Mouse (Mus musculus) kidney, postnatal 10 days (tissue): Measurements from ENCODE around the gene Zbtb6.

Experiments used
- DNase-seq: peaks from one replicate; pipeline ENCODE4 v3.0.0; 2021; ENCODE audit warnings: mixed read lengths

Gene Zbtb6

DNA sequence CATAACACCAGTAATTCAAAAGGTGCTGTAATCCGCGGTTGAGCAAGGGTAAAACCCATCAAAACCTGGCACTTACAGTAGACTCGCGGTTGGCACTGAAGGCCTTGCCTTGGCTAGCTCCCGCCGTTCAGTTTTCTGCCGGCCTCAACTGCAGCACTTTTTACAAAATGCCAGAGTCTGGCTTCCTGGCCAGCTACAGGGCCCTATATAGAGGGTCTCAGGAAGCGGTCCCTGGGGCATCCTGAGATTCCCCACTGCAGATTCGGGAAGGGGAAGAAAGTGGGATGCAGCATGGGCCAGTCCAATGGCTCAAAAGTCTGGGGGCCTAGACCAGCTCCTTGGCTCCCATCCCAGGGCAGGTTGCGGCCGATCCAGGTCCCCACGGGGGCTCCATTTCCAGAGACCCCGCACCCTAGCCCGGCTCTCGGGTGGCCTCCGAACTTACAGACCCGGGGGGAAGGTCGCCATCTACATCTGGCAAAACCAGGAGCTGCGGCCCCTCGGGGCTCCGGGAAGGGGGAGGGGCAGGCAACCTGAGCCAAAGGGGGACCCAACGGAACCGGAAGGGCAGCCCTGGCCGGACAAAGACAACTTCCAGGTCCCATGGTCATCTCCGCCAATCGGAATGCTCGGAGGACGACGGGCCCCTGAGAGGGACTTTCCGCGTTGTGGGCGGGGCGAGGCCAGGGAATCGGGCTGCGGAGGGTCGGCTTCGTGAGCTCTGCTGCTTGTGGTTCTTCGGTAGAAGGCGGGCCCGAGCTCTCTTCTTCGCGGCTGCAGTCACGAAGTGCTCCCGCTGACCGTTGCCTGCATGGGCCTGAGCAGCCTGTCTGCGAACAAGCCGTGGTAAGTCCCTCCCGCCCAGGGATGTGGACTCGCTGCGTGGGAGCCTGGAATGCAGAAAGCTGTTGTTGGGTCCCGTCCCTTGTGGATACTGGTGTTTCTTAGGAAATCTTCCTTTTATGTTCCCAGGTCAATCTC is at the start of gene Zbtb6, which contains the start of the genes Zbtb26 and Rabgap1:
Gene Zbtb6, minus strand, starts transcription at position 561 of the 981 bp plus-strand sequence.
Gene Zbtb26, minus strand, starts transcription at position 525 of the 981 bp plus-strand sequence.
Gene Rabgap1, plus strand, starts transcription at position 669 of the 981 bp plus-strand sequence.
- DNase-seq, result peak; percentile 98

DNA sequence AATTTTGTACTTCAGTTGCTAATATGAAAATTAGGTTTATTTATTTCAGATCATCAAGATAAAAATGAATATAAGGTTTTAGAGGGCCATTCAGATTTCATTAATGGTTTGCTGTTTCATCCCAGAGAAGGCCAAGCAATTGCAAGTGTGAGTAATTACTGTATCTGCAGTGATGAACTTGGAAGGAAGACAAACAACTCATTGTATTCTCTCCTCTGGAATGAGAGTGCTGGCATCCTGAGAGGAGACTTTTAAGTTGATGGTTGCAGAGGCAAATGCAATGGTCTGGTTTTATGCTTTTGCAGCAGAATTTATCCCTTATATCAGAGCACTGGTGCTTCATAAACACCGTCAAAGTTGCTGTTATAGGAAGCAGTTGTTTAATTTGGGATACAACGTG is 46.0 kb upstream of the Zbtb6 start:
- DNase-seq, result no peak

DNA sequence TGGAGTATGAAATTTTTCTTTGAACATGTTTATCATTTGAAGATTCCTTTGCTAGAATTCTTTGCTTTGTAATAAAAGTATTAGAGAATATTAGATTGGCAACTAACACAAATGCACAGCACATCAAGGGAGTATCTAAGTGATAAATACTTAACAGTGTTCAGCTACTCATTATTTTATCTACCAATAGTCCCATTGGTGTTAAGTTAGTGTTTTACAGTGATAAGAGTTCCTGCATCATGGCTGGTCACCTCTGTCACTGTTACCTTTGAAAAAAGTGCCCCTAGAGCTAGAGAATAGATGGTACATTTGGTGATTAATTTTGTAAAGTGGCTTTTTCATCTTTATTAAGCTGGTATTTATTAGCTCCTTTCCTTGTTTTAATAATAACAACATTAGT is 43.4 kb upstream of the Zbtb6 start:
- DNase-seq, result no peak

DNA sequence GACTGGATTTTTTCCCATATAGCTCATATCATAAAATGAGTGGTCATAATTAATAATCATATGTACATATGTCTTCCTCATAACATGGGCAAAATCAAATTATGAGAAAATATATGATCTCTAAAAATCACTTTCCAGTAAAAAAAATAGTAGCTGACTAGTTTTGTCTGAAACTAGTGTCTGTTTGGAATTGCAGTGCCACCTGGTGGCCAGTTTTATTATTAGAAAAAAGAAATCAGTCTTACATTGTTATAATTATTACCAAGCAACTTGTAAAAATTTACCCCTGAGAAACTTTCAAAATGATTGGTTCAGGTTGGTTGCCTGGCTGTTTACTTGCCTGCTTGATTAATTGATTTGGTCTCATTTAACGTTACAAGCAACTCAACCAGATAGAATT is 42.4 kb upstream of the Zbtb6 start:
- DNase-seq, result peak; percentile 37

DNA sequence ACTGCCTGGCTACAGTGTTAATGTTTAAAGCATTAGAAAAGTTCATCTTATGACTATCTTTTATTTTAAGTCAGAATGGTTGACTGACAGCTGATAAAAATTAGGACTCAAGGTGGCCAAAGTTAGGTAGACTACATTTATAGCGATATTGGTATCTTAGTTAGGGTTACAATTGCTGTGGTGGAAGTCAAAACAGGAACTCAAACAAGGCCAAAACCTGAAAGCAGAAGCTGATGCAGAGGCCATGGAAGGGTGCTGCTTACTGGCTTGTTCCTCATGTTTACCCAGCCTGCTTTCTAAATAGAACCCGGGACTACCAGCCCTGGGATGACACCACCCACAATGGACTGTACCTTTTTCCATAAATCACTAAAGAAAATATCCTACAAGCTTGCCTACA is 41.2 kb upstream of the Zbtb6 start:
- DNase-seq, result no peak

DNA sequence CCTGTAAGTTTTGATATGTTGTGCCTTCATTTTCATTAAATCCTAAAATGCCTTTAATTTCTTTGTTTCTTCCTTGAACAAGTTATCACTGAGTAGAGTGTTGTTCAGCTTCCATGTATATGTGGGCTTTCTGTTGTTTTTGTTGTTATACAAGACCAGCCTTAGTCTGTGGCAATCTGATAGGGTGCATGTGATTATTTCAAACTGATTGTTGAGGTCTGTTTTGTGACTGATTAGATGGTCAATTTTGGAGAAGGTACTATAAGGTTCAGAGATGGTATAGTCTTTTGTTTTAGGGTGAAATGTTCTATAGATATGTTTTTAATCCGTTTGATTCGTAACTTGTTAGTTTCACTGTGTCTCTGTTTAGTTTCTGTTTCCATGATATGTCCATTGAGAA is 37.1 kb upstream of the Zbtb6 start:
- no peak for DNase-seq

DNA sequence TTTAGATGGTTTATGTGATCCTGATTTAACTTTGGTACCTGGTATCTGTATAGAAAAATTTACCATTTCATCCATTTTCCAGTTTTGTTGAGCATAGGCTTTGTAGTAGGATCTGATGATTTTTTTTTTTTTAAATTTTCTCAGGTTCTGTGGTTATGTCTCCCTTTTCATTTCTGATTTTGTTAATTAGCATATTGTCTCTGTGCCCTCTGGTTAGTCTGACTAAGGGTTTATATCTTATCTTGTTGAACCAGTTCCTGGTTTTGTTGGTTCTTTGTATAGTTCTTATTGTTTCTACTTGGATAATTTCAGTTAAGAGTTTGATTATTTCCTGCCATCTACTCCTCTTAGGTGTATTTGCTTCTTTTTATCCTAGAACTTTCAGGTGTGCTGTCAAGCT is 36.6 kb upstream of the Zbtb6 start:
- no peak for DNase-seq

DNA sequence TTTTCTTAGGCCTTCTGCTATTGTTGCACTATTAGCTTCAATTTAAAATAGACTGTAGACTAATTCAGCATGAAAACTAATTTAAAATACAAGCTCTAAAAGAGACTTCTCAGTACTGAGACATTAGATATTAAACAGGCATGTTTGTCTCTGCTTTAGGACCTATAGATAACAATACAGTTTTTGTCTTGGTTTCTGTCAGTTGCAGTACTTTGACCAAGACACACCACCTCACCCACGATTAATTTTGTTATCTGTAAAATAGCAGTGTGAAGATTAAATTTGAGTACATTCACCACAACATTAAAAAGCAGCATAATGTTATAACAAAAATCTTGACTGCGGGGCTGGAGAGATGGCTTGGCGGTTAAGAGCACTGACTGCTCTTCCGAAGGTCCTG is 23.3 kb upstream of the Zbtb6 start:
- no peak for DNase-seq

DNA sequence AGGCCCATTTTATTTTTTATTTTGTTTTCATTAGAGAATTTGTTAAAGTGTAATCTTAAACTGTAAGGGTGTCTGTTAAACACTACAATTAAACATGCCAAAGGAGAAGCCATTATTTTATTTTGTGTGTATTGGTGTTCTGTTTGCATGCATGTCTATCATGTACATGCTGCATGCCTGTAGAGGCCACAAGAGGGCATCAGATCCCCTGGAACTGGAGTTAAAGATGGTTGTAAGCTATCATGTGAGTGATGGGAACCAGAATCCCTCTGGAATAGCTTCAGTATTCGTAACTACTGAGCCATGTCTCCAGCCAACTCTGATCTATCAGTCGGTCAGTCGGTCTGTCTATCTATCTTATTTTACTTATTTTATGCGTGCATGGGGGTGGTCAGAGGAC is 17.7 kb upstream of the Zbtb6 start:
- no peak for DNase-seq

DNA sequence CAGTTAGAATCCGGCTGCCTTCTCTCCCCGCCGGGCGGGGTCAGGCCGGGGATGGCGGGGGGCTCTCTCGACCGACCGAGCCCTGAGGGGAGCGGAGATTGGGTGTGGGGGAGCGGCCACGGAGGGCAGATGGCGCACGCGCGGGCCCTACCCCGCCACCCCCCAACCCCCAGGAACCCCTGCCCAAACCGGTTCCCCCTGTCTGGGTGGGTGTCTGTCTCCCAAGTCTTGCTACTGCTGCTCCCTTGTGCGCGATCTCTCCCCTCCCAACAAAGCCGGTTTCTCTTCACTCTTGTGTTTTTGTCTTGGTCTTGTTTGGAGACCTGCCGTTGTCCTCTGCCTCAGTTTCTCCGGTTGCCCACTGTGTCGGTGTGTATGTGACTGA is 9.4 kb upstream of the Zbtb6 start:
- no peak for DNase-seq

DNA sequence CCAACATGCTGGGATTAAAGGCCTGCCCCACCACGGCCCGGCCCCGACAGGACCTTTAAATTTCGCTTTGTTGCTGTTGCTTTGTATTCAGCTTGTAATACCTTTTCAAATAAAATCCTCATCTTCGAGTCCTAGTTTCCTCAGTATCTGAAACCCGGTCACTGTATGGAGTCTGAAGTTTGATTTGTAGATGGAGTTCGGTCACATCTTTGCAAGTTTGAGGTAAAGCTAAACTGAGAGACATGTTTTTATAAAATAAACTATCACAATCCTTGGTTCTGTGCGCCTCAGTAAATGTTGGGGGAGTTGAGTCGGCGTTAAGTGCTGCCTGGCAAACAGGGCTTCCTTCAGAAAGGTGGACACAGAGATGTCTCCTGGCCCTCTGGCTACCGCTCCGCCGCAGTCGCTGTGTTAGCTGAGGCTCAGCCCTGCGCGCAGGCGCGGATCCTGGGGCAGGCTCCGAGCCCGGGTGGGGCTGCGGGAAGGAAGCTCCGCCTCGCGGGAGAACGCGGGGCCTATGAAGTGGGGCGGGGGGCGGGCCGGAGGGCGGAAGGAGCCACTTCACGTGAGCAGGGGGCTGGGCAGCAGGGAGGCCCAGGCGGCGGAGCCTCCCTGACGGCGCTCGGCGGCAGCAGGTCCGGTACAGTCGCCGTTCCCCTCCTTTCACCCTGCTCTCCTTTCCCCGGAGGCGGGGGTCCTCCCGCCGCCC is 8.8 kb upstream of the Zbtb6 start:
- peak; percentile 96 for DNase-seq

DNA sequence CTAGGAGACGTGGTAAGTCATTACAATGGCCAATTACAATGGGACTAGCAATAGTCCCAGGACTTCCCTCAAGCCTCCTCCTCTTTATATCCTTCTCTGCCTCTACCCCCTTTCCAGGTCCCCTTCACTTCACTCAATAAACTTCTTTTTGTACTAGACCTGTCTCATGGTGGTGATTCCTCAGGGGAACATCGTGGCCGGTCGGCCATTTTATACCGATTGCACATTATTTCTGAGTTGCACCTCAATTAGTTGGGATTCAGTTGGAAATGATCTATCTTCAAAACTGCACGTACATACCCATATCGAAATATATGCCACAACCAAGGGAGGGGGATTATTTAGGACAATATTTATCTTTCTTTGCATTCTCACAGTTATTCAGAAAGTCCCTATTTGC is 11.4 kb downstream of the Zbtb6 start:
- DNase-seq, result no peak

DNA sequence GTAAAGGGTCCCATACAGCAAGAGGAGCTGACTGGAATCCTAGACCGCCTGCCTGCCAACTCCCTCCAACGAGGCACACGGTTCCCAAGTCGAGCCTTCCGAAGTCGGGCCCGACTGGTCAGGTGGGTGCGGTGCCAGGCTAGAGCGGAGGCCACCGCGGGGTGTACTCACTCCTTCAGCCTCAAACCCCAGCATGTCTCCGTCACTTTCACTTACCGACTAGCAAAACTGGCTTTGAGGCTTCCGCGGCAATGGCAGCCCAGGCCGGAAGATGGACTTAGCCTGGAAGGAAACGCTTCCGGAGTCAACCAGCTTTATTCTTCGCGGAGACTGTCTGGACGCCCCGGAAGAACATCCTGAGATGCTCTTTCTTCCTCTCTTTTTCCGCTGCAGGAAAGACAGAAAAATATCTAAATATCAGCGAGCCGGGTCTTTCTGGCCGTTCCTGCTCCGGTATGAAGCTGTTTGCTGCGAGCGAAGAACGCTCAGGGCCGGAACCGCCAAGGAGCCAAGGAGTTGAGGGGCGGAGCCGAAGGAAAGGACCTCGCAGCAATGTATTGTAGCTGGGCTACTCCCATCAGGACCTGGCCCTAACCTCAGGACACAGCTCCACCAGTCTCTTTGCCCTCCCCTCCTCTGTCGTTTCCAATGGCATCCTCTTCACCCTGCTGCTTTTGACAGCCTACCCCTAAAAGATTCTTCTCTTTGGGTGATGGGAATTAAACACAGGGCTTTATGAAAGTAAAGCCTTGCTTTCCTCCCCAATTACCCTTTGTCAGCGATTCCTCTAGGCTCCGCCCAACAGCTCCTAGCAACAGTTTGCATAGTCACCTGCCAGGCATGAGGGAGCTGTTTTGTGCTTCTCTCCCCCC is 12.1 kb downstream of the Zbtb6 start:
- peak; percentile 90 for DNase-seq

DNA sequence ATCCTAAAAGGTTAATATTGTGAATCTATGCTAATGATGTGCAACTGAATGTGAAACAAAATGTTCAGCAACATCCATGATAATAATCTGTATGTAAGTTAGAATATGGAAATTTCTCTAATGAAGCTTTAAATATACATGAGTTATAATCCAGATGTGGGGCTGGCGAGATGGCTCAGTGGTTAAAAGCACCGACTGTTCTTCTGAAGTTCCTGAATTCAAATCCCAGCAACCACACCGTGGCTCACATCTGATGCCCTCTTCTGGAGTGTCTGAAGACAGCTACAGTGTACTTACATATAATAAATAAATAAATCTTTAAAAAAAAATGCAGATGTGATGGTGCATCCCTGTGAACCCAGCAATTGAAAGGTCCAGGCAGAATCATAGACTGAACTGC is 19.3 kb downstream of the Zbtb6 start:
- DNase-seq, result no peak

DNA sequence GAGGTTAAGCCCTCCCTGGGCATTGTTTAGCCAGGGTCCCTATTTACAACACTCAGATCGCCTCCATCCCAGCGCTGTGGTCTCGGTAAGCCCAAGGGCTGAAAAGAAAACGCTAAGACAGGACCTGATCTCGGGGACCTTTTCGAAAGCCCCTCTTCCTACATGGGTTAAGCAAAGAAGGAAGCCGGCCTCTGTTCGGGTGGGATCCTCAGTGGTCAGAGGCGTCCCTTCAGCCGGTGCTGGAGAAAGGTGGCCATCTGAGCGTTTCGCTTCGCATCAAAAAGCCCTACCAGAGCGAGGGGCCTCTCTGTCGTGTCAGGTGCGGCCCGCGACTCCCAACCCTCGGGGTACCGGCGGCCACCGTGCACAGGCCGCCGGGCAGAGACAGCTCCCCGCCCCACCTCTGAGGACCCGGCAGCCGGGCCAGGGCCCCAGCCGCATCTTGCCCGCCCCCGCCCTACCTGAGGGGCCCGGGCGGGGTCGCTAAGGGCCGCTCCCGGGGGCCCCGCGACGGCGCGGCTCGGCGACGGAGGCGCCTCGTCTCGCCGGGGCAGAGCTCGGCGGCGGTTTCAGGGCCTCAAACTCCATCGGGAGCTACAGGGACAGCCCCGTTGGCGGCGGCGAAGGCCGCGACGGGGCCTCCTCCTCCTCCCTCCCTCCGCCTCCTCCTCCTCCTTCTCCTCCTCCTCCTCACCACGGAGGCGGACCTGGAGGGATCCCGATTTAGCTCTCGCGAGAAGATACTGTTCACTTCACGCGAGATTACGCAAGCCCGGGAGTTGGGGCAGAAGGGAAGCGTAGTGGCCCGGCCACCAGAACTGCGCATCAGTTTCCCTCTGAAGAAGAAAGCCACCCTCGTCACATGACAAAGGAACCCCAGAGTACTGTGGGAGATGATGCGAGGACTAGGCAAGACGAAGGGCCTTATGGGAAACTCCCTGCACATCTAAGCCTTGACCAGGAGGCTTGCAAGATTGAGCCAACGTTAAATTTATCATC is 20.4 kb downstream of the Zbtb6 start, which contains the start of gene Rc3h2:
Gene Rc3h2, minus strand, starts transcription at position 598 of the 999 bp plus-strand sequence.
- peak; percentile 96 for DNase-seq

DNA sequence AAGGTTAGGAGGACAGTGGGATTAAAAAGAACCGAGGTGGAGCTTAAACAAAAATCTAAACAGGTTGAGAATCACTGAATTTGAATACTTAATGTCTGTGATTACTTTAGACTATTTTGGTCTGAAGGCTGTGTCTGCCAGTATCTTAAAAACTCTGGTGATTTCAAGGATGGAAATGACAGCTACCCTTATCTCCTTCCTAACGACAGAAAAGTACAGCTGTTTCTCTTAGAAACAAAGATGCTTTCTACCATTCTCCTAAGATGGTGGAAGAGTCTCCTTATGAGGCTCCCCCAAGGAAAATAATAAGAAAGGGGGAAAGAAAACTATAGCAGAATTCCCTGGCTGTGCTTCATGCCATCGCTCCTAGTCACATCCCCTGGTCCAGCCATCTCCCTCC is 21.1 kb downstream of the Zbtb6 start:
- no peak for DNase-seq

DNA sequence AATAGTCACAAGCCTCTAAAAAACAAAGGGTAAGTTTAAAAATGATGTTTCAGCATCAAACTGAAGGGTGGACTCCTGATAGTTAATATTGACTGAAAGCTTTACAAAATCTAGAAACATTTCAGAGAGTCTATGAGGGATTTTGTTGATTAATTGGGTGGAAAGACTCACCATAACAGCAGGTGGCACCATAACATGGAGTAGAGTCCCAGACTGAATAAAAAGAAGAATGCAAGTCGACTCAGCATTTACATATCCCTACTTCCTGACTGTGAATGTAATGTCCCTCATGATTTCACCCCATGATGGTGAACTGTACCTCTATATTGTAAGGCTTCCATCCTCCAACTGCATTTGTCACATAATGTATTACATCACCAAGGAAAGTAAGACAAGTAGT is 47.4 kb downstream of the Zbtb6 start:
- no peak for DNase-seq

DNA sequence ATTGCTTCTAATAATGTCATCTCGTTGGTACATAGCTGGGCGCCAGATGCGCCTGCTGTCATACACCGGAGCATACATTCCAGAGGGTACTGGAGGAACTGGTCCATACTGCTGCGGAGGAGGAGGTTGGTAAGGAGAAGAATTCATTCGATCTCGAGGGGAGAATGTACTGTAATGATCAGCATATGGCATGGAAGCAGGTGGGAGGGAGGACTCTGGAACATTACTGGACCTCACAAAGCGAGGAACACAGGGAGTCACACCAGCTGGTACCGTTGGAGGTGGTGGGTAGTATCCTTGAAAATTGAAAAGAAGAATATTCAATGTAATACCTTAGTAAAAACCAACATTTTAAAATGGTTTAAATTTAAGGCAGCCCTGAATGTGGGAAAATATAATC is 60.0 kb downstream of the Zbtb6 start:
- no peak for DNase-seq

DNA sequence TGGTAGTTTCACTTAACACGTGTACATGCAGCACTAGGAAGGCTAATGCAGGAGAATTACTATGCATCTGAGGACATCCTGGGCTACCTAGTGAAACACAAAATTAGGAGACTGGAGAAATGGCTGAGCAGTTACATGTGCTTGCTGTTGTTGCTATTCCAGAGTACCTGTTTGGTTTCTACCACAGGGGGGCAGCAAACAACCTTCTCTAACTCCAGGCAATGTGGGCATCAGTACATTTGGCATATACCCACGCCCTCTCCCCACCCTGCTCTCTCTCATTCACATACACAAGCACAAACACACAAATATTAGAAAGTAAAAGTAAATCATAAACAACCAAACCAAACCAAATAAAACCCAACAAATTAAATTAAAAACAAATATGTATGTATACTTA is 62.8 kb downstream of the Zbtb6 start:
- DNase-seq, result peak; percentile 74

DNA sequence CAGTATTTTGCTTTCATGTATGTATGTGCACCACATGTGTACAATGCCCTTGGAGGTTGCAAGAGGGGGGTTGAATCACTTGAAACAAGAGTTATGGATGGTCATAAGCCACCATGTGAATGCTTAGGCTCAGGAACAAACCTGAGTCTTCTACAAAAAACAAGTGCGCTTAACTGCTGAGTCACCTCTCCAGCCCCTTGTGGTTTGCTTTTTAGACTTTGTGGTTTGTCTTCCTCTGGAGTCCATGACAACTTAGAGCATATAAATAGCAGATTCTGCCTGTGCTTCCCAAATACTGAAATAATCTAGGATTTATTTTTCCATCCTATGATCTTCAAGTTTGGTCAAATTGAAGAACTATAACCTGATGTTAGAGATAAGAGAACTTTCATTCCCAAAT is 67.0 kb downstream of the Zbtb6 start:
- no peak for DNase-seq
